Mouse (Mus musculus) spleen, postnatal 36 days (tissue): ENCODE results near the gene Sec23a.
"Not testable (repeated sequence)": the region's sequence is repeated elsewhere in the genome, so short reads cannot be mapped to it uniquely, and the experiment has no call there.

Experiments used
- DNase-seq, 2 experiments: peaks; one replicate each; pipeline ENCODE4 v3.0.0; 2022; ENCODE audit warnings: low spot score in 2 of 2, mixed read lengths in 1 of 2

Sec23a gene

DNA sequence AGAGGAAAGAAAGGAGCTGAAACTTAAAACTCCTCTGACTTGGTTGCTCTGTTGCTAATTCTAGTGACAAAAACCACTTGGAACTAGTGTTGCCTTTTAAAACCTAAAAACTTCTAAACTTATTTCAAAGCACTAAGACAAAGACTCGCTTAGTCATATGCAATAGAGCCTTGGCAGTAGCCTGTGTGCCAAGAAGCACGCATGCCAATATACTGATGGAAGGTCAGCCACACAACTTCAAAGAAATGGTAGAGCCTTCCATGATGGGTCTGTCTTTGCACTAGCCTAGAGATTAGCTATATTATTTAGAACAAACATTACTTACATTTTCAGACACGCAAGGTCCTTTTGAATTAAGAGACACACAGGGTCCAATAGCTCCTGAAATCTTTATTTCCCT, 26.1 kb downstream of the Sec23a start:
- DNase-seq: no peak

GRCm38 (mm10) chr12:58981178-58981661, 30.6 kb downstream of the Sec23a start:
- not testable (repeated sequence) for DNase-seq

DNA sequence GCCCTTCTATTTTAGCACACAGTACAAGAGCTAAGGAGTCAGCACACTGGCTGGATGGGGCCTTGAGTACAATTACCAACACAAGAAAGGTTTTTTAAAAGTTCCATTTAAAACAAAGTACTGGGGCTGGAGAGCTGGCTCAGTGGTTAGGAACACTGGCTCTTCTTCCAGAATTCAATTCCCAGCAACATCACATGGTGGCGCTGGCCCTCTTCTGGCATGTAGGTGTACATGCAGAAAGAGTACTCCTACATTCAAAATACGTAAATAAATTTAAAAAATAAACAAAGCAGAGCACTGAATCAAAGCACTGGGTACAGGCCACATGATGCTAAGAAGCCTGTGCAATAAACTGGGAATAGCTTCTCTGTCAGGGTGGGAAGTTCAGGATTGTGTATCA, 34.9 kb downstream of the Sec23a start:
- DNase-seq: no peak

DNA sequence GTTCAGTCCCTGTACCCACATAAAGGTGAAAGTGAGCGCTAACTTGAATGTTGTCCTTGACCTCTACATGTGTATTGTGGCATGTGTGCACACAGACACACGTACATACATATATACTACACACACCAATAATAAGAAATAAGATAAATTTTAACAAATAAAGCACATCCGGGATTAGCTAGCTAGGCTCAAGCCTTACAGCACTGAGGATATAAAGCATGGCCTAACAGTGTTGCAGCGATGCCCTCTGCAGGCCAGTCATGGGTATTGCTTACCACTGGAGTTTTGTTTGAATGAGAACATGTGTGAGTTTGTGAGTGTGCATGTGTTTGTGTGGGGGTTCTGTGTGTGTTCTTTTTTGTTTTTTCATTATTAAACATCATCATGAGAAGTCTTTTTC, 47.2 kb downstream of the Sec23a start:
- no peak for DNase-seq

GRCm38 (mm10) chr12:58960844-58961243, 51.0 kb downstream of the Sec23a start:
- DNase-seq: no peak

- DNase-seq: no peak
These were observed 55.2 kb downstream of the Sec23a start for GRCm38 (mm10) chr12:58956624-58957023.

DNA sequence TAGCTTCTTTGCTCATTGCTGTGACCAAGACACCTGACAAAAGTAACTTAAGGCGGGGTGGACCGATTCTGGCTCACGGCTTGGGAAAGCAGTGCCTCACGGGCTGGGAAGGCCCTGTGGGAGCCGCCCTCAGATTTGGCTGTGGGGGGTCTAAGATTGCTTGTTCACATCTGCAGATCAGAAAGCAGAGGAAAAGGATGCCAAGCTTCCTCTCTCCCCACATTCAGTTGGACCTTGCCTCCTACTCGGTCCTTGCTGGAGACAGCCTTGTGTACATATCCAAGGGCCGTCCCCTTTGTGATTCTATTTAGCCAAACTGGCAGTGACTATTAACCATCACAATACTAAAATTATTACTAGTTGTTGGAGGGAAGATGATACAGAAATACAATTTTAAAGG, 55.7 kb downstream of the Sec23a start:
- DNase-seq: no peak

DNA sequence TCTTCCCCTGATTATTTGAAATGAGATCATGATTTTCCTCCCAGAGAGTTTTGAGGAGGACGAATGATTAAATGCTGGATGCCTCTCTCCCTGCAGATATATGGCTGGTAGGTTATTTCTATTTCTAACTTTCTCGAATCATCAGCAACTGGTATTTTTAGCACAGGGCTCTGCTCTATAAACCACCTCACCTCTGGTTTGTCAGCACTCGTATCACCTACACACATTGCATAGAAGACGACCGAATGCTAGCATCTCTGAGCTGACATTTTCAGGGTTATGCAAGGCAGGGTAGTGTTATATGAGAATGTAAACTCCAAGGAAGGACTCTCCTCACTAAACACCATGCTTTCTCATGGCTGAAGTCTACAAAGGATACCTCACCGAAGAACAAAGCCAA, 63.9 kb downstream of the Sec23a start:
- DNase-seq: no peak

GRCm38 (mm10) chr12:58947231-58947630, 64.6 kb downstream of the Sec23a start:
- DNase-seq: peak in 1 of 2 experiments; percentile 8

DNA sequence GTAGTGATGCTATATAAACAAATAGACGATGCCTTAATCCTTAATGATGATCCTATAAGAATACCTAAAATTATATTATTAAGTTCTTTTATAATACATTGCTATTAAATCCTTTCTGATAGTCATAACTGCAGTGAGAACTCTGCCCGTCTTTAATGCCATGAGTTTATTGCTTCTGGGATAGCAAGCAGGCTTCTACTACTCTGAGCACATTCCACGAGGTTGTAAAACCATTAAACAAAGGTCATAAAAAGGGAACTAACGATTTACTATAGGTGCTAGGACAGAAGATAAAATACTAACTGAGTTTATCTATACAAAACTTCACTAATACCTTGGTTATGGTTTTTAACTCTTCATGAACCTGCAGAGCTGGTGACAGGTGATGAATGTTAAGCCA, 69.3 kb downstream of the Sec23a start:
- DNase-seq: no peak

GRCm38 (mm10) chr12:58934580-58934979, 77.2 kb downstream of the Sec23a start:
- no peak for DNase-seq

- DNase-seq: no peak
These were observed 86.8 kb downstream of the Sec23a start for GRCm38 (mm10) chr12:58924996-58925395.

GRCm38 (mm10) chr12:58924025-58924424, 87.8 kb downstream of the Sec23a start:
- no peak for DNase-seq

DNA sequence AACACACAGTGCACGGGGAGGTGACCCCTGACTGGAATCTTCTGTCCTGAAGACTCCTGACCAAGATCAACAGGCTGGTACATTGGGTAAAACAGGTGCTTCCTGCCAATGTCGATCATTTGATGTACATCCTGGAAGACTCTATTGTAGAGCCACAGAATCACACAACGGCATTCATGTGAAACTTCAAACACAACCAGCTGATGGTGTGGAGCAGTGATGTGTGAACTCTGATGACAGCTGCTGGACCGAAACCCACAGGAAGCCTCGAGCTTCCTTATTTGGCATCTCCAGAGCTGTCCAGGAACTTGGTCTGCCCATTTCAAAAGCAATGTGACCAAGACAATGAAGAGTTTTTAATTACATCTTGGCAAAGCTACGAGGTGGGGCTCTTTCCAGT, 91.0 kb downstream of the Sec23a start:
- DNase-seq: peak; percentile 9 to 14

- no peak for DNase-seq
These were observed 92.3 kb downstream of the Sec23a start for GRCm38 (mm10) chr12:58919516-58919915.

- DNase-seq: no peak
These were observed 102.0 kb downstream of the Sec23a start for GRCm38 (mm10) chr12:58909826-58910225.
